Mouse (Mus musculus) monocyte, adult 2 months (primary cell): Measurements from ENCODE around the gene Was.
"Not testable (repeated sequence)": the region's sequence is repeated elsewhere in the genome, so short reads cannot be mapped to it uniquely, and the experiment has no call there.

ENCODE experiments used
- DNase-seq, 2 experiments: peaks; one replicate each; pipeline ENCODE4 v3.0.0; 2022; ENCODE audit warnings: low spot score in 2 of 2, low read depth in 1 of 2

Was gene

GRCm38 (mm10) chrX:8090346-8090953 is at the start of gene Was:
TSS of gene Was (minus strand) at chrX:8090498.
- DNase-seq = peak; percentile 23 to 36

- no peak for DNase-seq
Measured at GRCm38 (mm10) chrX:8139480-8139879, 49.2 kb upstream of the Was start.

GRCm38 (mm10) chrX:8135886-8136285 is 45.6 kb upstream of the Was start:
- DNase-seq = no peak

- DNase-seq = peak; percentile 68 to 81
Measured at GRCm38 (mm10) chrX:8132017-8132976, 42.0 kb upstream of the Was start, which contains the start of gene Wdr13. TSS of gene Wdr13 (minus strand) at chrX:8132892.

GRCm38 (mm10) chrX:8131393-8131792 is 41.1 kb upstream of the Was start:
- no peak for DNase-seq

GRCm38 (mm10) chrX:8125235-8125634 is 34.9 kb upstream of the Was start:
- DNase-seq = no peak

- DNase-seq = no peak
Measured at GRCm38 (mm10) chrX:8123821-8124470, 33.6 kb upstream of the Was start.

GRCm38 (mm10) chrX:8117264-8117663 is 27.0 kb upstream of the Was start:
- DNase-seq = no peak

GRCm38 (mm10) chrX:8115275-8115674 is 25.0 kb upstream of the Was start:
- no peak for DNase-seq

GRCm38 (mm10) chrX:8105019-8105418 is 14.7 kb upstream of the Was start:
- DNase-seq = no peak

GRCm38 (mm10) chrX:8102213-8102668 is 11.9 kb upstream of the Was start:
- no peak for DNase-seq

- DNase-seq = no peak
Measured at GRCm38 (mm10) chrX:8101017-8101416, 10.7 kb upstream of the Was start.

- DNase-seq = no peak
Measured at GRCm38 (mm10) chrX:8099435-8099834, 9.1 kb upstream of the Was start.

- peak; percentile 88 to 91 for DNase-seq
Measured at GRCm38 (mm10) chrX:8096787-8097242, 6.5 kb upstream of the Was start.

- DNase-seq = peak; percentile 65 to 90
Measured at GRCm38 (mm10) chrX:8096068-8096786, 5.9 kb upstream of the Was start.

GRCm38 (mm10) chrX:8095546-8095945 is 5.2 kb upstream of the Was start:
- no peak for DNase-seq

- not testable (repeated sequence) for DNase-seq
Measured at GRCm38 (mm10) chrX:8090954-8091347, 653 bp upstream of the Was start.

- no peak for DNase-seq
Measured at GRCm38 (mm10) chrX:8089746-8090145, 552 bp downstream of the Was start.

GRCm38 (mm10) chrX:8085611-8086010 is 4.7 kb downstream of the Was start:
- no peak for DNase-seq

- no peak for DNase-seq
Measured at GRCm38 (mm10) chrX:8084771-8085259, 5.5 kb downstream of the Was start.

GRCm38 (mm10) chrX:8075104-8075503 is 15.2 kb downstream of the Was start:
- no peak for DNase-seq
